Mouse (Mus musculus) MEL (cell line): ENCODE data around the gene Rab22a.
A peak's percentile ranks its signal among the peaks of the same experiment; 100 is the strongest.

ENCODE experiments used
- CTCF ChIP-seq, 3 experiments: IDR thresholded peaks in 2 of 3; conservative IDR thresholded peaks in 1 of 3; 2 replicates each; pipeline ENCODE4 v1.5.1; 2011 to 2012; ENCODE audit warnings: low read length in 3 of 3, low read depth in 2 of 3, mild to moderate bottlenecking in 2 of 3, improper control_type of control experiment in 1 of 3, inconsistent platforms in 1 of 3, mixed read lengths in 1 of 3, moderate library complexity in 1 of 3; ENCODE audit not compliant: control insufficient read depth in 1 of 3, insufficient read depth in 1 of 3, poor library complexity in 1 of 3, severe bottlenecking in 1 of 3
- GATA1 ChIP-seq: IDR thresholded peaks from 2 replicates; pipeline ENCODE4 v1.6.1; 2011; ENCODE audit warnings: low read depth, low read length, improper control_type of control experiment
- SIN3A ChIP-seq: IDR thresholded peaks from 2 replicates; pipeline ENCODE4 v1.6.1; 2012; ENCODE audit warnings: low read length, improper control_type of control experiment, inconsistent platforms
- ZMIZ1 ChIP-seq: IDR thresholded peaks from 2 replicates; pipeline ENCODE4 v1.6.1; 2012; ENCODE audit warnings: low read depth, mild to moderate bottlenecking, inconsistent platforms, low read length, improper control_type of control experiment, moderate library complexity

DNA sequence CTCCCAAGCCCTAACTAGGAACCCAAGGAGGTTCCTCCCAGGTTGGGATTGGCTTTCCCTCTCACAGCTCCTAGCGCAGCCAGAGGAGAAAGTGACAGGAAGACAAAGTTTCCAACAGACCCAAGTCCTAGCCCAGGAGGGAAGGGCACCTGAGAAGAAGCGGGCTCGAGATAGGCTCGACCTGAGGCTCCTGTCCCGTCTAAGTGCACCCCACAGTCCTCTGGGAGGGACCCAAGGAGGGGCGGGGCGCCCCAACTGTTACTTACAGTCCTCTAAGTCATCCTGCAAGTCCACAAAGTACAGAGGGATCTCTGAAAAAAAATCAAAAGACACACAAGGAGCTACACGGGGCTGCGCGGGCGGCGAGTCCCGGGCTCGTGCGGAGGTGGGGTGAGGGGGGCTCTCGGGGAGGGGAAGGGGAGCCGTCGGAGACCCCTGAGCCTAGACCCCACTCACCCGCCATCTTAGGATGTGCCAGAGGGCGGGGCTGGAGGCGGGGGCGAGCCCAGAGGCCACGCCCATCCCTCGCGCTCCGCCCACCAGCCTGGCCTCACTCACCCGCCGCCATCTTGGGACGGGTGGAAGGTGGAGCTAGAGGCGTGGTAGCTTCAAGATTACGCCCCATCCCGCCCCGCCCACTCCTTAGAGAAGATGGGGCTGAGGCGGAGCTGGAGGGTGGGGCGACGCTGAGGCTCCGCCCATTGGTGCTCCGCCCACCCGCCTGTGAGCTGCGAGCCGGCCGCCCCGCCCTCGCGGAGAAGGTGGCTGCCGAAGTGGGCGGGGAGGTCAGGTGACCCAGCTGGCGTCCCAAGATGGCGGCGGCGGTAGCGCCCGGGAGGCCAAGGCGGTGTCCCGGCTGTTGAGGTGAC is at the start of gene Rab22a:
- no peak for TF ChIP-seq GATA1
- no peak for TF ChIP-seq CTCF (IDR thresholded peaks at IDR 0.05 in 2 of 3, conservative IDR thresholded peaks at IDR 0.05 in 1 of 3; ENCODE audit: control insufficient read depth in 1 of 3, insufficient read depth in 1 of 3, low read depth in 2 of 3, low read length in 3 of 3, poor library complexity in 1 of 3, severe bottlenecking in 1 of 3)
- TF ChIP-seq SIN3A, result peak; percentile 71; the same call in 1 of the 2 replicates
- 0 out of 2 replicates have a peak, but pooled peaks have one; percentile 45 for TF ChIP-seq ZMIZ1
